Mouse (Mus musculus) testis, adult 2 months (tissue): ENCODE results near the gene Med21.

Experiments
- CTCF ChIP-seq: fragments of 200-500 bp; IDR thresholded peaks from 2 replicates; pipeline ENCODE4 v1.5.1; 2012; ENCODE audit warnings: low read depth, mild to moderate bottlenecking, inconsistent platforms, low read length, moderate library complexity; ENCODE audit not compliant: control insufficient read depth, insufficient read depth, insufficient replicate concordance
- POLR2A ChIP-seq: fragments of 200-500 bp; IDR thresholded peaks from 2 replicates; pipeline ENCODE4 v1.6.1; 2012; ENCODE audit warnings: low read depth, mild to moderate bottlenecking, inconsistent platforms, low read length, moderate library complexity; ENCODE audit not compliant: control insufficient read depth

GRCm38 (mm10) chr6:146633097-146633496 lies 9.2 kb upstream of the Med21 start:
- TF ChIP-seq POLR2A (no peak), CTCF (no peak)
